Mouse (Mus musculus) kidney, adult 2 months (tissue): ENCODE measurements around the gene Agtpbp1.

Experiments
- CTCF ChIP-seq: fragments of 200-500 bp; conservative IDR thresholded peaks from 2 replicates; pipeline ENCODE4 v1.5.1; 2011; ENCODE audit warnings: low read depth, mild to moderate bottlenecking, control low read depth, low read length, moderate library complexity, mixed read lengths; ENCODE audit not compliant: insufficient read depth, insufficient read length
- POLR2A ChIP-seq: fragments of 200-500 bp; IDR thresholded peaks from one replicate; pipeline ENCODE4 v1.6.1; 2011; ENCODE audit warnings: low read depth, low read length, control low read depth

- TF ChIP-seq CTCF (no peak), POLR2A (no peak)
Observed at GRCm38 (mm10) chr13:59445179-59445578, 139.8 kb downstream of the Agtpbp1 start.
